Mouse (Mus musculus) liver, adult 2 months (tissue): Measurements from ENCODE around the gene Poln. TPM values are rescaled to one million over a fixed set of nuclear protein-coding genes. Genes with fewer than 3 reads are reported as not detected.
A peak's percentile ranks its signal among the peaks of the same experiment; 100 is the strongest.

Experiments used
- DNase-seq: peaks from one replicate; pipeline ENCODE4 v3.0.0-alpha.2; 2011; ENCODE audit warnings: low read depth, low spot score; ENCODE audit errors: extremely low read depth
- H3K27ac ChIP-seq: fragments of 200-500 bp; replicated peaks from 2 replicates; pipeline ENCODE4 v1.5.1; 2012; ENCODE audit warnings: low read depth, mild to moderate bottlenecking, control low read depth, inconsistent platforms, low read length; ENCODE audit not compliant: insufficient read depth
- H3K27me3 ChIP-seq: fragments of 200-500 bp; 2 replicates; pipeline ENCODE4 v1.6.1; 2012; ENCODE audit warnings: mild to moderate bottlenecking, moderate library complexity, low read length, inconsistent platforms; ENCODE audit not compliant: control insufficient read depth, insufficient read depth
- H3K36me3 ChIP-seq: fragments of 200-500 bp; 2 replicates; pipeline ENCODE4 v1.6.1; 2012; ENCODE audit warnings: low read length, inconsistent platforms; ENCODE audit not compliant: control insufficient read depth, insufficient read depth
- H3K4me1 ChIP-seq: fragments of 200-500 bp; 2 replicates; pipeline ENCODE4 v1.6.1; 2011; ENCODE audit warnings: low read length; ENCODE audit not compliant: control insufficient read depth, insufficient read depth
- H3K4me3 ChIP-seq: fragments of 200-500 bp; 2 replicates; pipeline ENCODE4 v1.5.1; 2011; ENCODE audit warnings: low read depth, mild to moderate bottlenecking, control low read depth, low read length, moderate library complexity; ENCODE audit not compliant: insufficient read depth
- H3K79me2 ChIP-seq: fragments of 200-500 bp; 2 replicates; pipeline ENCODE4 v1.6.1; 2012; ENCODE audit warnings: inconsistent platforms, mild to moderate bottlenecking, low read length, moderate library complexity; ENCODE audit not compliant: control insufficient read depth, insufficient read depth
- H3K9ac ChIP-seq: fragments of 200-500 bp; 2 replicates; pipeline ENCODE4 v1.6.1; 2012; ENCODE audit warnings: low read depth, mild to moderate bottlenecking, control low read depth, inconsistent platforms, low read length
- CTCF ChIP-seq: fragments of 200-500 bp; IDR thresholded peaks from 2 replicates; pipeline ENCODE4 v1.5.1; 2011; ENCODE audit warnings: low read depth, low read length, control low read depth
- POLR2A ChIP-seq: fragments of 200-500 bp; IDR thresholded peaks from 2 replicates; pipeline ENCODE4 v1.6.1; 2011; ENCODE audit warnings: low read length, control low read depth; ENCODE audit not compliant: insufficient read depth; ENCODE audit errors: extremely low read depth
- WGBS: fragments of 180-500 bp; shearing (Covaris S2); methylation state at CpG from one replicate; pipeline ENCODE4 v1.1.7; 2018; 5-methylcytosine and 5-hydroxymethylcytosine counted together
- polyA plus RNA-seq: library from polyadenylated mRNA; depleted of rRNA; stranded (reverse); fragments of >200 nt; gene quantifications from 2 replicates; pipeline ENCODE4 v1.2.3, GENCODE M21; 2012
- total RNA-seq: library from RNA; depleted of rRNA; stranded (reverse); fragments of >200 nt; gene quantifications from 2 replicates; pipeline ENCODE4 v1.2.3, GENCODE M21; 2014

The Poln gene
- total and polyA plus RNA-seq, 2 experiments = not detected

- peak overlapping the region; percentile 84 for H3K9ac ChIP-seq
- peaks cover 7% of the 10 kb centered on the region; the same call in 1 of the 2 replicates for H3K36me3 ChIP-seq
- H3K27ac ChIP-seq = peak overlapping the region; percentile 83
These were observed 16.5 kb upstream of the Poln start for GRCm38 (mm10) chr5:34185791-34186190.

GRCm38 (mm10) chr5:34185051-34185580 lies 15.9 kb upstream of the Poln start:
- TF ChIP-seq POLR2A = no peak
- no peak for TF ChIP-seq CTCF
- peak overlapping the region; percentile 36; the same call in 1 of the 2 replicates for H3K27ac ChIP-seq
- H3K36me3 ChIP-seq = peaks cover 11% of the 10 kb centered on the region
- peaks cover 32% of the 10 kb centered on the region for H3K79me2 ChIP-seq
- no peaks in the 10 kb centered on the region for H3K27me3 ChIP-seq
- no peak overlapping the region for H3K4me3 ChIP-seq
- H3K9ac ChIP-seq = 0 out of 2 replicates have a peak overlapping the region, but pooled peaks have one; percentile 5
- H3K4me1 ChIP-seq = peaks cover 27% of the 10 kb centered on the region
- DNase-seq = no peak
- 91% methylated on average over 1 of the region's 1 CpGs for WGBS

More at GRCm38 (mm10) chr5:34185791-34186190, 16.5 kb upstream of the Poln start:
- peaks cover 27% of the 10 kb centered on the region for H3K4me1 ChIP-seq
- H3K4me3 ChIP-seq = peak overlapping the region; percentile 68; the same call in 1 of the 2 replicates
- DNase-seq = no peak
- H3K27me3 ChIP-seq = no peaks in the 10 kb centered on the region
- TF ChIP-seq CTCF = no peak
- TF ChIP-seq POLR2A = no peak
- peaks cover 32% of the 10 kb centered on the region for H3K79me2 ChIP-seq

GRCm38 (mm10) chr5:34183976-34184375 lies 14.7 kb upstream of the Poln start:
- DNase-seq = no peak
- Histone ChIP-seq H3K4me1 (peaks cover 27% of the 10 kb centered on the region), H3K79me2 (peaks cover 32% of the 10 kb centered on the region), H3K4me3 (no peak overlapping the region), H3K27me3 (no peaks in the 10 kb centered on the region), H3K36me3 (peaks cover 13% of the 10 kb centered on the region), H3K27ac (no peak overlapping the region), H3K9ac (no peak overlapping the region)
- TF ChIP-seq CTCF (no peak), POLR2A (no peak)
- WGBS = 98% methylated on average over 3 of the region's 3 CpGs

GRCm38 (mm10) chr5:34183156-34183880 lies 14.1 kb upstream of the Poln start:
- Histone ChIP-seq H3K27me3 (no peaks in the 10 kb centered on the region), H3K79me2 (peaks cover 32% of the 10 kb centered on the region), H3K4me1 (peaks cover 25% of the 10 kb centered on the region), H3K27ac (peak overlapping the region; percentile 45), H3K4me3 (no peak overlapping the region), H3K9ac (peak overlapping the region; percentile 3; the same call in 1 of the 2 replicates), H3K36me3 (peaks cover 15% of the 10 kb centered on the region)
- 23% methylated on average over 5 of the region's 5 CpGs for WGBS
- DNase-seq = peak; percentile 27
- TF ChIP-seq POLR2A (no peak), CTCF (no peak)

- H3K27ac ChIP-seq = peak overlapping the region; percentile 45; the same call in 1 of the 2 replicates
- DNase-seq = no peak
- WGBS = 69% methylated on average over 3 of the region's 3 CpGs
- no peak for TF ChIP-seq POLR2A
- no peak for TF ChIP-seq CTCF
- no peak overlapping the region for H3K9ac ChIP-seq
- H3K36me3 ChIP-seq = peaks cover 20% of the 10 kb centered on the region
- H3K27me3 ChIP-seq = no peaks in the 10 kb centered on the region
- peaks cover 32% of the 10 kb centered on the region for H3K79me2 ChIP-seq
- H3K4me1 ChIP-seq = peaks cover 25% of the 10 kb centered on the region
- H3K4me3 ChIP-seq = no peak overlapping the region
These were observed 13.2 kb upstream of the Poln start for GRCm38 (mm10) chr5:34182486-34182885.
